9 mouse cellular contexts compared by ENCODE assay signal in the genomic region with DNA sequence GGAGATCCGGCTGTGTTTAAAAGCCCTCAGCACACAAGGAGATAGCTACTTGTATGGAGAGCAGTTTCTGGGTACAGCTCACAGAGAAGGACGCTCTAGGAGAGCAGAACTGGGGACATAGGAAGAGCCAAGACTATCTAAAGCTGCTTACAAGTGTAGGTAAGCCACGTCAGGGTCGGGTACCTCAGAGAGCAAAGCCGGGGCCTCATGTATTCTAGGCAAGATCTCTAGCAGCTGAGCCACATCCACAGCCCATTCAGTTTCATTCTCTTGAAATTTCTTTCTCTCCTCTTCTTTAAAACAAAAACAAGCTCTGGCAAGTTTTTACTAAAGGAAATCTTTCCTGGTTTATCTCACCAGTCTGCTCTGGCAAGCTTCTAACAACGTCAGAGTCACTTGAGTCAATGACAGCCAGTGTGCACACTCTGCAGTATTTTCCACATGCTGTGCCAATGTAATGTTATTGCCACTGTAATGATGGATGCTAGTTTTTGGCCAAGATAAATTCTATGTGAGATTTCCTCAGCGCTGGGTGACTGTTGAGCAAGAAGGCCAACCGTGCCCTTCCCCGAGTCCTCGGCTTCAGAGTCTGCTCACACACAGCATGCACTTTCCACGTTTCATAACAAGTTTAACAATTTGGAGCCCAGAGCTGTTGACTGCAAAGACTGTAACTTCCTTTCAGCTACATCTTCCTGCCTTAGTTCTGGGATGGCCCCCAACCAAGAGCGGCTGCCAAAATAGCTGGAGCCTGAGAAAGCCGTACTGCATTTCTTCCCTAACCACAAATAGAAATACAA. TPM values are rescaled to one million over a fixed set of nuclear protein-coding genes. Genes with fewer than 3 reads are reported as not detected.
DNase-seq lines count a peak whose midpoint lies in the region; ATAC-seq and TF ChIP-seq lines count a peak whose summit lies in the region.
"Had no signal": no experiment of that assay in that cellular context is flagged by ENCODE, and none has a peak within 500 bp of the region (broad histone marks: within the 10 kb centered on the region; RNA-seq: fewer than 3 reads in every experiment).

No protein-coding gene starts in this region.

- H3K9ac ChIP-seq in forebrain, embryonic 16.5 days (replicated peaks; ENCODE audit: low read depth, low read length): no peak overlapping the region
- H3K9ac ChIP-seq in heart, embryonic 11.5 days (ENCODE audit: low read depth, low read length): no peak overlapping the region
- no peak overlapping the region for H3K9ac ChIP-seq in lung, postnatal 0 days (replicated peaks; ENCODE audit: low read depth)
- H3K9ac ChIP-seq: embryonic facial prominence, embryonic 12.5 days had no signal

- H3K27ac ChIP-seq in forebrain, embryonic 16.5 days (ENCODE audit: low read length): no peak overlapping the region
- no peak overlapping the region for H3K27ac ChIP-seq in forebrain, embryonic 10.5 days
- peak overlapping the region; percentile 73 for H3K27ac ChIP-seq in heart, embryonic 11.5 days (ENCODE audit: low read depth, low read length)
- H3K27ac ChIP-seq in lung, postnatal 0 days (ENCODE audit: low read length): peak overlapping the region; percentile 81
- H3K27ac ChIP-seq: embryonic facial prominence, embryonic 12.5 days had no signal

- H3K9me3 ChIP-seq in forebrain, embryonic 16.5 days (ENCODE audit: control insufficient read depth, low read length): no peaks in the 10 kb centered on the region
- no peaks in the 10 kb centered on the region for H3K9me3 ChIP-seq in forebrain, embryonic 10.5 days
- no peaks in the 10 kb centered on the region for H3K9me3 ChIP-seq in heart, embryonic 11.5 days (replicated peaks; ENCODE audit: control insufficient read depth, low read length)
- no peaks in the 10 kb centered on the region for H3K9me3 ChIP-seq in lung, postnatal 0 days (ENCODE audit: low read length)
- H3K9me3 ChIP-seq: embryonic facial prominence, embryonic 12.5 days had no signal

- 69% methylated on average over 13 of the region's 13 CpGs for WGBS in forebrain, embryonic 16.5 days
- WGBS in forebrain, embryonic 10.5 days: 88% methylated on average over 13 of the region's 13 CpGs
- WGBS in heart, embryonic 11.5 days (ENCODE audit: insufficient replicate concordance): 55% methylated on average over 13 of the region's 13 CpGs
- WGBS in lung, postnatal 0 days: 38% methylated on average over 13 of the region's 13 CpGs

- peak; percentile 77 for TF ChIP-seq EP300 in lung, postnatal 0 days (IDR thresholded peaks at IDR 0.05)

- H3K4me2 ChIP-seq in forebrain, embryonic 16.5 days (ENCODE audit: low read length): no peak overlapping the region
- H3K4me2 ChIP-seq in heart, embryonic 11.5 days: no peak overlapping the region
- H3K4me2 ChIP-seq in lung, postnatal 0 days (replicated peaks; ENCODE audit: low read depth, low read length): peak overlapping the region; percentile 23
- H3K4me2 ChIP-seq: embryonic facial prominence, embryonic 12.5 days had no signal

- H3K27me3 ChIP-seq in forebrain, embryonic 16.5 days (replicated peaks; ENCODE audit: control insufficient read depth, insufficient read depth, low read length): no peaks in the 10 kb centered on the region
- no peaks in the 10 kb centered on the region for H3K27me3 ChIP-seq in forebrain, embryonic 10.5 days (ENCODE audit: poor library complexity, severe bottlenecking)
- no peaks in the 10 kb centered on the region for H3K27me3 ChIP-seq in heart, embryonic 11.5 days (ENCODE audit: control insufficient read depth, insufficient read depth, low read length)
- no peaks in the 10 kb centered on the region for H3K27me3 ChIP-seq in lung, postnatal 0 days (replicated peaks; ENCODE audit: insufficient read depth, low read length)
- H3K27me3 ChIP-seq: embryonic facial prominence, embryonic 12.5 days had no signal

- DNase-seq in forebrain, embryonic 10.5 days (ENCODE audit: extremely low spot score, low spot score): no peak
- DNase-seq in kidney, postnatal 4 days: peak; percentile 39 to 69
- peak; percentile 93 for DNase-seq in lung, postnatal 0 days (ENCODE audit: low spot score)
- peak; percentile 38 to 59 for DNase-seq in urinary bladder, postnatal 4 days (ENCODE audit: low spot score in 2 of 2)
- no peak for DNase-seq in testis, postnatal 10 days (ENCODE audit: low spot score)

- no peak overlapping the region for H3K4me3 ChIP-seq in forebrain, embryonic 16.5 days (replicated peaks; ENCODE audit: low read length)
- H3K4me3 ChIP-seq in forebrain, embryonic 10.5 days: no peak overlapping the region
- no peak overlapping the region for H3K4me3 ChIP-seq in heart, embryonic 11.5 days (ENCODE audit: low read depth, low read length)
- no peak overlapping the region for H3K4me3 ChIP-seq in lung, postnatal 0 days (ENCODE audit: low read depth, low read length)
- H3K4me3 ChIP-seq: embryonic facial prominence, embryonic 12.5 days had no signal

- no peaks in the 10 kb centered on the region for H3K36me3 ChIP-seq in forebrain, embryonic 16.5 days (ENCODE audit: control insufficient read depth, insufficient read depth)
- no peaks in the 10 kb centered on the region for H3K36me3 ChIP-seq in forebrain, embryonic 10.5 days (replicated peaks)
- H3K36me3 ChIP-seq in heart, embryonic 11.5 days (ENCODE audit: control insufficient read depth, insufficient read depth, low read length): no peaks in the 10 kb centered on the region
- no peaks in the 10 kb centered on the region for H3K36me3 ChIP-seq in lung, postnatal 0 days (ENCODE audit: insufficient read depth, low read length)
- H3K36me3 ChIP-seq: embryonic facial prominence, embryonic 12.5 days had no signal

- no peak for TF ChIP-seq CTCF in lung, postnatal 0 days (IDR thresholded peaks at IDR 0.05)

- ATAC-seq in forebrain, embryonic 16.5 days: peak; percentile 83
- peak; percentile 63 for ATAC-seq in common myeloid progenitor, adult 5-6 weeks (replicated peaks; ENCODE audit: low read depth, poor library complexity, severe bottlenecking)
- ATAC-seq in heart, embryonic 11.5 days (replicated peaks; ENCODE audit: insufficient number of reproducible peaks, low FRiP score, low TSS enrichment): peak; percentile 73
- ATAC-seq in lung, postnatal 0 days: peak; percentile 95

- H3K4me1 ChIP-seq in forebrain, embryonic 16.5 days (replicated peaks; ENCODE audit: control insufficient read depth, insufficient read depth, low read length): peaks cover 5% of the 10 kb centered on the region; the same call in 1 of the 2 replicates
- no peaks in the 10 kb centered on the region for H3K4me1 ChIP-seq in forebrain, embryonic 10.5 days
- H3K4me1 ChIP-seq in heart, embryonic 11.5 days (ENCODE audit: control insufficient read depth, insufficient read depth, low read length): 0 out of 2 replicates have a peak, but pooled peaks cover 3% of the 10 kb centered on the region
- peaks cover 5% of the 10 kb centered on the region; the same call in 1 of the 2 replicates for H3K4me1 ChIP-seq in lung, postnatal 0 days (ENCODE audit: insufficient read depth, low read depth, low read length)
- H3K4me1 ChIP-seq: embryonic facial prominence, embryonic 12.5 days had no signal

RNA-seq across cellular contexts. Expression of a gene that starts 0.6 kb away (rescaled TPM):
- polyA plus RNA-seq in forebrain, embryonic 16.5 days (2015; fragmentation: Nextera tagmentation; extraction: Ambion mirVana): not detected in 2 replicates
- not detected in 2 replicates for polyA plus RNA-seq in forebrain, embryonic 10.5 days (2016; fragmentation: Nextera tagmentation; extraction: Ambion mirVana)
- total RNA-seq in common myeloid progenitor, adult 5-6 weeks (2017): not detected in 2 replicates
- polyA plus RNA-seq in heart, embryonic 11.5 days (2014; fragmentation: Nextera tagmentation; extraction: Ambion mirVana): 0.23 and 0.24 TPM in 2 replicates
- 0.14 TPM in 1 of 2 replicates, not detected in the other for polyA plus RNA-seq in lung, postnatal 0 days (2015; fragmentation: Nextera tagmentation; extraction: Ambion mirVana)
- polyA plus RNA-seq: embryonic facial prominence, embryonic 12.5 days had no signal

RNA-seq across cellular contexts. Expression of a gene that starts 33.6 kb away (rescaled TPM):
- polyA plus RNA-seq in forebrain, embryonic 16.5 days (2015; fragmentation: Nextera tagmentation; extraction: Ambion mirVana): not detected in 2 replicates
- not detected in 2 replicates for polyA plus RNA-seq in forebrain, embryonic 10.5 days (2016; fragmentation: Nextera tagmentation; extraction: Ambion mirVana)
- not detected in 2 replicates for total RNA-seq in common myeloid progenitor, adult 5-6 weeks (2017)
- not detected in 2 replicates for polyA plus RNA-seq in heart, embryonic 11.5 days (2014; fragmentation: Nextera tagmentation; extraction: Ambion mirVana)
- polyA plus RNA-seq in lung, postnatal 0 days (2015; fragmentation: Nextera tagmentation; extraction: Ambion mirVana): not detected in 2 replicates
- polyA plus RNA-seq: embryonic facial prominence, embryonic 12.5 days had no signal

RNA-seq across cellular contexts. Expression of a gene that starts 41.8 kb away (rescaled TPM):
- polyA plus RNA-seq in forebrain, embryonic 16.5 days (2015; fragmentation: Nextera tagmentation; extraction: Ambion mirVana): not detected in 2 replicates
- not detected in 2 replicates for polyA plus RNA-seq in forebrain, embryonic 10.5 days (2016; fragmentation: Nextera tagmentation; extraction: Ambion mirVana)
- total RNA-seq in common myeloid progenitor, adult 5-6 weeks (2017): not detected in 2 replicates
- not detected in 2 replicates for polyA plus RNA-seq in heart, embryonic 11.5 days (2014; fragmentation: Nextera tagmentation; extraction: Ambion mirVana)
- not detected in 2 replicates for polyA plus RNA-seq in lung, postnatal 0 days (2015; fragmentation: Nextera tagmentation; extraction: Ambion mirVana)
- polyA plus RNA-seq: embryonic facial prominence, embryonic 12.5 days had no signal

RNA-seq across cellular contexts. Expression of a gene that starts 49.3 kb away (rescaled TPM):
- polyA plus RNA-seq in forebrain, embryonic 16.5 days (2015; fragmentation: Nextera tagmentation; extraction: Ambion mirVana): not detected in 2 replicates
- not detected in 2 replicates for polyA plus RNA-seq in forebrain, embryonic 10.5 days (2016; fragmentation: Nextera tagmentation; extraction: Ambion mirVana)
- total RNA-seq in common myeloid progenitor, adult 5-6 weeks (2017): not detected in 2 replicates
- polyA plus RNA-seq in heart, embryonic 11.5 days (2014; fragmentation: Nextera tagmentation; extraction: Ambion mirVana): 0.46 TPM in 1 of 2 replicates, not detected in the other
- polyA plus RNA-seq in lung, postnatal 0 days (2015; fragmentation: Nextera tagmentation; extraction: Ambion mirVana): 0.27 and 0.55 TPM in 2 replicates
- polyA plus RNA-seq: embryonic facial prominence, embryonic 12.5 days had no signal

RNA-seq across cellular contexts. Expression of a gene that starts 52.3 kb away (rescaled TPM):
- 0.47 and 0.63 TPM in 2 replicates for polyA plus RNA-seq in forebrain, embryonic 16.5 days (2015; fragmentation: Nextera tagmentation; extraction: Ambion mirVana)
- 0.73 and 1.3 TPM in 2 replicates for polyA plus RNA-seq in forebrain, embryonic 10.5 days (2016; fragmentation: Nextera tagmentation; extraction: Ambion mirVana)
- 1.5 and 5.4 TPM in 2 replicates for total RNA-seq in common myeloid progenitor, adult 5-6 weeks (2017)
- polyA plus RNA-seq in heart, embryonic 11.5 days (2014; fragmentation: Nextera tagmentation; extraction: Ambion mirVana): 0.47 and 0.61 TPM in 2 replicates
- 0.80 and 1.2 TPM in 2 replicates for polyA plus RNA-seq in lung, postnatal 0 days (2015; fragmentation: Nextera tagmentation; extraction: Ambion mirVana)

Comparison
In these comparisons a context has a peak if more than half of its experiments do, and no peak if none do; other contexts are left out.
1. H3K27ac ChIP-seq: peak in heart, embryonic 11.5 days (single experiment) and lung, postnatal 0 days (single experiment); none in forebrain, embryonic 16.5 days (single experiment) and forebrain, embryonic 10.5 days (single experiment).
2. DNase-seq: peak in kidney, postnatal 4 days (2 of 2), lung, postnatal 0 days (single experiment) and urinary bladder, postnatal 4 days (2 of 2); none in forebrain, embryonic 10.5 days (single experiment) and testis, postnatal 10 days (single experiment).
3. Peak in every context shown above with its lines, with median percentiles within 50 percentile points of each other: ATAC-seq.